Mouse (Mus musculus): ENCODE measurements around the gene Cxcl16. TPM values are rescaled to one million over a fixed set of nuclear protein-coding genes. Genes with fewer than 3 reads are reported as not detected.

Gene Cxcl16
- polyA plus RNA-seq, 1 experiment from 2014 or later, result 7.8 TPM

DNA sequence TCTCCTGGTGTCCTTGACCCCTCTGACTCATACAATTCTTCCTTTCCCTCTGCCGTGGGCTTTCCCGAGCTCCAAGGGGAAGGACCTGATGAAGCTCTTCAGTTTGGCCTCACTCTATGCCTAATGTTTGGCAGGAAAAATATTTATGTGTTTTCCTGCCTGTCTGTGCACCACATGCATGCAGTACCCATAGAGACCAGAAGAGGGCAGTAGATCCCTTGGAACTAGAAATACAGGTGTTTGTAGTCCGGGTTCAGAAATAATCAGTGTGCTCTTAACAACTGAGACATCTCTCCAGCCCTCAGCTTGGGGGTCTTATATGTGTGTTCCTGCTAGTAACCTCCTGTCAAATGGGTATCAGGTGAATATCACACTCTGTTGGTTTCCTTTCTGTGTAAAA lies 45.8 kb downstream of the Cxcl16 start:
- H3K9me3 ChIP-seq (ENCODE audit: control insufficient read depth, low read depth, low read length), result no peaks in the 10 kb centered on the region
- H3K9ac ChIP-seq (replicated peaks; ENCODE audit: low read depth, low read length), result no peak overlapping the region
- H3K4me1 ChIP-seq (ENCODE audit: control insufficient read depth, insufficient read depth, low read length), result peaks cover 2% of the 10 kb centered on the region
- ATAC-seq (ENCODE audit: insufficient number of reproducible peaks, insufficient read depth, low FRiP score, low read depth), result no peak
- no peak overlapping the region for H3K27ac ChIP-seq (ENCODE audit: low read length)
- no peaks in the 10 kb centered on the region for H3K36me3 ChIP-seq (ENCODE audit: control insufficient read depth, insufficient read depth, low read length)
- H3K27me3 ChIP-seq (ENCODE audit: control insufficient read depth, insufficient read depth, low read length), result no peaks in the 10 kb centered on the region
- no peak overlapping the region for H3K4me2 ChIP-seq (replicated peaks; ENCODE audit: low read depth, low read length)
- 2% methylated on average over 3 of the region's 3 CpGs for WGBS
- H3K4me3 ChIP-seq (ENCODE audit: low read depth, low read length), result no peak overlapping the region

DNA sequence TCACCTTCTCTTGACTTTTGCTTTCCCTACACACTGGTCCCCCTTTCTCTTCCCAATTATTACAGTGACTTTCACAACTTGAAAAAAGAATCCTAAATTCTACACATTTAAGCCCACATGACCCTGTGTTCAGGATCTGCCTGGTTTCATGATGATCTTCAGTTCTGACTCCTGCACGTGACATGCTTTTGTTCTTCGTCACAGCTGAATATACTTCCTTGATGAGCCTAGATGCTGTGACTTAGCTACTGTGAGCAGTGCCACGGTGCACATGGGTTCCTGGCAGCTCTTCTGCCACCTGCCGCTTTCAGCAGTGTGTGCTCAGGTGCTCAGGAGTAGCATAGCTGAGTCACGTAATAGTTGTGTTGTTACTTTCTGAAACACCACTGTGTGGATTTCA lies 47.2 kb downstream of the Cxcl16 start:
- H3K27ac ChIP-seq (ENCODE audit: low read length), result no peak overlapping the region
- 71% methylated on average over 5 of the region's 5 CpGs for WGBS
- H3K36me3 ChIP-seq (ENCODE audit: control insufficient read depth, insufficient read depth, low read length), result no peaks in the 10 kb centered on the region
- H3K9me3 ChIP-seq (ENCODE audit: control insufficient read depth, low read depth, low read length), result no peaks in the 10 kb centered on the region
- no peak overlapping the region for H3K9ac ChIP-seq (replicated peaks; ENCODE audit: low read depth, low read length)
- peaks cover 10% of the 10 kb centered on the region for H3K4me1 ChIP-seq (ENCODE audit: control insufficient read depth, insufficient read depth, low read length)
- ATAC-seq (ENCODE audit: insufficient number of reproducible peaks, insufficient read depth, low FRiP score, low read depth), result no peak
- no peaks in the 10 kb centered on the region for H3K27me3 ChIP-seq (ENCODE audit: control insufficient read depth, insufficient read depth, low read length)
- no peak overlapping the region for H3K4me2 ChIP-seq (replicated peaks; ENCODE audit: low read depth, low read length)
- H3K4me3 ChIP-seq (ENCODE audit: low read depth, low read length), result no peak overlapping the region

DNA sequence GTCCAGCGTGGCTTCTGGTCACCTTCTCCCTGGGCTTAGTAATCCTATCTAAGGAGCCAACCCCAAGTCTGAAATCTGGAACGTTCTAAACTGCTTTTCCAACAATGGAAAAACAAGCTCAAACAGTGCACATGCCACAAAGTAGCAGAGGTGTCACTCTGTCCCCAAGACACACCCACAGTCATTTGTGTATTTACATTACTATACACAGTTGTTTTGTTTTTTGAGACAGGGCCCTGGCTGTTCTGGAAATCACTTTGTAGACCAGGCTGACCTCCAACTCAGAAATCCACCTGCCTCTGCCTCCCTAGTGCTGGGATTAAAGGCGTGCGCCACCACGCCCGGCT lies 49.5 kb downstream of the Cxcl16 start:
- peaks cover 5% of the 10 kb centered on the region; the same call in 1 of the 2 replicates for H3K36me3 ChIP-seq (ENCODE audit: control insufficient read depth, insufficient read depth, low read length)
- no peak for ATAC-seq (ENCODE audit: insufficient number of reproducible peaks, insufficient read depth, low FRiP score, low read depth)
- H3K4me1 ChIP-seq (ENCODE audit: control insufficient read depth, insufficient read depth, low read length), result peaks cover 10% of the 10 kb centered on the region
- H3K9ac ChIP-seq (replicated peaks; ENCODE audit: low read depth, low read length), result no peak overlapping the region
- peak overlapping the region; percentile 33; the same call in 1 of the 2 replicates for H3K27ac ChIP-seq (ENCODE audit: low read length)
- peak overlapping the region; percentile 97 for H3K4me3 ChIP-seq (ENCODE audit: low read depth, low read length)
- no peaks in the 10 kb centered on the region for H3K27me3 ChIP-seq (ENCODE audit: control insufficient read depth, insufficient read depth, low read length)
- H3K4me2 ChIP-seq (replicated peaks; ENCODE audit: low read depth, low read length), result peak overlapping the region; percentile 93
- 63% methylated on average over 6 of the region's 6 CpGs for whole genome bisulfite sequencing
- H3K9me3 ChIP-seq (ENCODE audit: control insufficient read depth, low read depth, low read length), result no peaks in the 10 kb centered on the region

DNA sequence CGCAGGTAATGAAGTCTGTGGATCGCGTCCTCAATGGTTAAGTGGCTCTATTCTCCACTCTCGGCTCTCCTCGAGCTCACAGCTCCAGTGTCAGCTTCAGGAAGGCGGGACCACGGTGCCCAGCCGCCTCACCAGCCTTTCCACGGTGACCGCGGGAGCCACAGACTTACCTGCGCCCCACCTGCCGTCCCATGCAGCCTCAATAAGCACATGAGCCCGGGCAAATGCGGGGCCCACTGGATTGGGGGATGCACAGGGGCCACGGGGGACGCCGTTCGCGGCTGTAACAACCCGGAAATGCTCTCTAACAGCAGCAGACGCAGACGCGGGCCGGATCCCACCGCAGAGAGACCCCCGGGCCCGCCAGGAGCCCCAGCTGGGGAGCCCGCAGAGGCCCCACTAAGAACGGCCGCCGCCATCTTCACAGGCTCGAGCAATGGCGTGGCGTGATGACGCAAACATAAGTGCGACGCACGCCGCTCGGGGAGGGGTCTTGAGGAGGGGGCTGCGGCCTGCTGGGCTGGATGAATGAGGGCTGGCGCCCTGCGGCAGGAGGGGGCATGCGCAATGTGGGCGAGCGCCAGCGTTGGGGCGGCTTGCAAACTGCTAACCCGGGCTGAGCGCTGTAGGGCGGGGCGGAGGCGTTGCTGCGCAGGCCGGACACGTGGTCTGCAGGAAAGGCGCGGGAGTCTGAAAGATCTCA lies 50.0 kb downstream of the Cxcl16 start, which contains the start of gene Pelp1:
Gene Pelp1 (minus strand): TSS at position 438 of the 703 bp plus-strand sequence.
- H3K27ac ChIP-seq (ENCODE audit: low read length), result peak within 1 kb of the TSS; percentile 72
- peak within 1 kb of the TSS; percentile 96 for H3K9ac ChIP-seq (replicated peaks; ENCODE audit: low read depth, low read length)
- peaks cover 10% of the 10 kb centered on the region for H3K4me1 ChIP-seq (ENCODE audit: control insufficient read depth, insufficient read depth, low read length)
- H3K27me3 ChIP-seq (ENCODE audit: control insufficient read depth, insufficient read depth, low read length), result no peaks in the 10 kb centered on the region
- WGBS, result under 1% methylated on average over 59 of the region's 59 CpGs
- peak within 1 kb of the TSS; percentile 97 for H3K4me3 ChIP-seq (ENCODE audit: low read depth, low read length)
- no peaks in the 10 kb centered on the region for H3K9me3 ChIP-seq (ENCODE audit: control insufficient read depth, low read depth, low read length)
- H3K36me3 ChIP-seq (ENCODE audit: control insufficient read depth, insufficient read depth, low read length), result peaks cover 8% of the 10 kb centered on the region; the same call in 1 of the 2 replicates
- peak; percentile 98 for ATAC-seq (ENCODE audit: insufficient number of reproducible peaks, insufficient read depth, low FRiP score, low read depth)
- H3K4me2 ChIP-seq (replicated peaks; ENCODE audit: low read depth, low read length), result peak within 1 kb of the TSS; percentile 93

Small RNAs within 50 kb of the gene (microRNA-seq; reads per million reads assigned to microRNA genes)
- not detected for gene Mir7115

Other genes with a start within 250 kb of the Cxcl16 start
- 0.69 and 1.5 TPM in 2 replicates for gene Slc16a11, start 247.2 kb downstream of the Cxcl16 start, polyA plus RNA-seq (2014; fragmentation: Nextera tagmentation; extraction: Ambion mirVana)
- gene Slc16a13, start 238.9 kb downstream of the Cxcl16 start, polyA plus RNA-seq (2014; fragmentation: Nextera tagmentation; extraction: Ambion mirVana), result 5.6 and 8.8 TPM in 2 replicates
- 11.3 and 12.0 TPM in 2 replicates for gene Bcl6b, start 230.2 kb downstream of the Cxcl16 start, polyA plus RNA-seq (2014; fragmentation: Nextera tagmentation; extraction: Ambion mirVana)
- 164 and 167 TPM in 2 replicates for gene 0610010K14Rik, start 222.1 kb downstream of the Cxcl16 start, polyA plus RNA-seq (2014; fragmentation: Nextera tagmentation; extraction: Ambion mirVana)
- gene Gm21988, start 220.2 kb downstream of the Cxcl16 start, polyA plus RNA-seq (2014; fragmentation: Nextera tagmentation; extraction: Ambion mirVana), result 9.2 and 13.3 TPM in 2 replicates
- 157 and 164 TPM in 2 replicates for gene Rnasek, start 220.1 kb downstream of the Cxcl16 start, polyA plus RNA-seq (2014; fragmentation: Nextera tagmentation; extraction: Ambion mirVana)
- gene Alox12, start 204.6 kb downstream of the Cxcl16 start, polyA plus RNA-seq (2014; fragmentation: Nextera tagmentation; extraction: Ambion mirVana), result 13.0 and 14.6 TPM in 2 replicates
- not detected in 2 replicates for gene Alox12e, start 137.4 kb downstream of the Cxcl16 start, polyA plus RNA-seq (2014; fragmentation: Nextera tagmentation; extraction: Ambion mirVana)
- 2.4 and 4.1 TPM in 2 replicates for gene Alox15, start 108.0 kb downstream of the Cxcl16 start, polyA plus RNA-seq (2014; fragmentation: Nextera tagmentation; extraction: Ambion mirVana)
- gene Pelp1, start 50.0 kb downstream of the Cxcl16 start, polyA plus RNA-seq (2014; fragmentation: Nextera tagmentation; extraction: Ambion mirVana), result 31.6 and 34.4 TPM in 2 replicates
- 15.9 and 17.2 TPM in 2 replicates for gene Arrb2, start 27.3 kb downstream of the Cxcl16 start, polyA plus RNA-seq (2014; fragmentation: Nextera tagmentation; extraction: Ambion mirVana)
- 48.6 and 49.8 TPM in 2 replicates for gene Med11, start 8.1 kb downstream of the Cxcl16 start, polyA plus RNA-seq (2014; fragmentation: Nextera tagmentation; extraction: Ambion mirVana)
- gene Zmynd15, start 551 bp downstream of the Cxcl16 start, polyA plus RNA-seq (2014; fragmentation: Nextera tagmentation; extraction: Ambion mirVana), result 0.39 and 0.50 TPM in 2 replicates
- 38.6 and 45.2 TPM in 2 replicates for gene Tm4sf5, start 45.3 kb upstream of the Cxcl16 start, polyA plus RNA-seq (2014; fragmentation: Nextera tagmentation; extraction: Ambion mirVana)
- 0.39 TPM in 1 of 2 replicates, not detected in the other for gene Vmo1, start 54.6 kb upstream of the Cxcl16 start, polyA plus RNA-seq (2014; fragmentation: Nextera tagmentation; extraction: Ambion mirVana)
- gene Gltpd2, start 59.2 kb upstream of the Cxcl16 start, polyA plus RNA-seq (2014; fragmentation: Nextera tagmentation; extraction: Ambion mirVana), result 0.43 and 0.81 TPM in 2 replicates
- gene Psmb6, start 65.4 kb upstream of the Cxcl16 start, polyA plus RNA-seq (2014; fragmentation: Nextera tagmentation; extraction: Ambion mirVana), result 709 and 761 TPM in 2 replicates
- gene Gm40193, start 73.0 kb upstream of the Cxcl16 start, polyA plus RNA-seq (2014; fragmentation: Nextera tagmentation; extraction: Ambion mirVana), result not detected in 2 replicates
- gene Pld2, start 80.1 kb upstream of the Cxcl16 start, polyA plus RNA-seq (2014; fragmentation: Nextera tagmentation; extraction: Ambion mirVana), result 11.6 and 13.0 TPM in 2 replicates
- gene Mink1, start 102.9 kb upstream of the Cxcl16 start, polyA plus RNA-seq (2014; fragmentation: Nextera tagmentation; extraction: Ambion mirVana), result 23.0 and 23.9 TPM in 2 replicates
- not detected in 2 replicates for gene 4930544D05Rik, start 155.9 kb upstream of the Cxcl16 start, polyA plus RNA-seq (2014; fragmentation: Nextera tagmentation; extraction: Ambion mirVana)
- not detected in 2 replicates for gene Chrne, start 159.2 kb upstream of the Cxcl16 start, polyA plus RNA-seq (2014; fragmentation: Nextera tagmentation; extraction: Ambion mirVana)
- 0.21 and 0.22 TPM in 2 replicates for gene Gp1ba, start 179.1 kb upstream of the Cxcl16 start, polyA plus RNA-seq (2014; fragmentation: Nextera tagmentation; extraction: Ambion mirVana)
- gene Rnf167, start 187.3 kb upstream of the Cxcl16 start, polyA plus RNA-seq (2014; fragmentation: Nextera tagmentation; extraction: Ambion mirVana), result 118 and 120 TPM in 2 replicates
- gene Slc25a11, start 187.5 kb upstream of the Cxcl16 start, polyA plus RNA-seq (2014; fragmentation: Nextera tagmentation; extraction: Ambion mirVana), result 151 and 157 TPM in 2 replicates
- 2,006 and 2,065 TPM in 2 replicates for gene Pfn1, start 194.7 kb upstream of the Cxcl16 start, polyA plus RNA-seq (2014; fragmentation: Nextera tagmentation; extraction: Ambion mirVana)
- gene Eno3, start 197.2 kb upstream of the Cxcl16 start, polyA plus RNA-seq (2014; fragmentation: Nextera tagmentation; extraction: Ambion mirVana), result 12.3 and 14.5 TPM in 2 replicates
- gene Spag7, start 209.4 kb upstream of the Cxcl16 start, polyA plus RNA-seq (2014; fragmentation: Nextera tagmentation; extraction: Ambion mirVana), result 147 and 170 TPM in 2 replicates
- 16.1 and 19.2 TPM in 2 replicates for gene Camta2, start 228.1 kb upstream of the Cxcl16 start, polyA plus RNA-seq (2014; fragmentation: Nextera tagmentation; extraction: Ambion mirVana)
- 1.0 and 1.9 TPM in 2 replicates for gene Inca1, start 240.2 kb upstream of the Cxcl16 start, polyA plus RNA-seq (2014; fragmentation: Nextera tagmentation; extraction: Ambion mirVana)
- 9.0 and 11.8 TPM in 2 replicates for gene Kif1c, start 240.6 kb upstream of the Cxcl16 start, polyA plus RNA-seq (2014; fragmentation: Nextera tagmentation; extraction: Ambion mirVana)